Mouse (Mus musculus) thymus, postnatal 25 days (tissue): Measurements from ENCODE around the gene Sh3rf1.

Experiments used
- DNase-seq: peaks from one replicate; pipeline ENCODE4 v3.0.0; 2022

Gene Sh3rf1

DNA sequence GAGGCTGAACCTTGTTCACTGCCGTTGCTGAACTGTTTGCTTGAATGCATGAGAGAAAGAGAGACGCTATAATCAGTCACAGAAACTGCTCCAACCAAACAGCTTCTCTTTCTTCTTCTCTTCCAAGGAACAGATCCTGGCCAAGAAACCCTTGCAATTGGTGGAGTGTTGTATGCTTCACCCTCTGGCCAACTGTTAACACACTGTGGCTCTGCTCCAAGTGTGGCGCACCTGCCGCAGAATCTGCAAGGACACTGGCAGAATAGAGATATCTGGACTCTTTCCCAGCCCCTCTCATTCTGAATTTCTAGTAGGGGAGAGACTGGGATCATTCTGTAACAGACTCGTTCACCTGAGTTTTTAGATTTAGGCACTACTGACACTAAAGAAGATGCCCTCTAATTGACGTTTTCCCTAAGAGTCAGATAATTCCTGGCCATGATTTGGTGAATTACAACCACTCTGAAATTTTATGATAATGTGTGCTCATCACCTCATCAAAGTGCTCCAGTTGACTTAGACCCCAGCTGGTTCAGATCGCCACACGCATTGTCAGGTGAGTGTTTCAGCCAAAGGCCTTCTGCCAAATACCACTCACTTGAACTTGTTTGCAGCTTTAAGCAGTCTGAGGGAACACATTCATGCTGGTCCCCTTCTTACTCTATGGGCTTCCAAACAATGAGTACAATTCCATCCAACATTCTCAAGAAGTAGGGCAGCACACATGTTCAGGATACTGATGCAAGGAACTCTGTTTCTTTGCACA, 204.4 kb downstream of the Sh3rf1 start:
- no peak for DNase-seq

DNA sequence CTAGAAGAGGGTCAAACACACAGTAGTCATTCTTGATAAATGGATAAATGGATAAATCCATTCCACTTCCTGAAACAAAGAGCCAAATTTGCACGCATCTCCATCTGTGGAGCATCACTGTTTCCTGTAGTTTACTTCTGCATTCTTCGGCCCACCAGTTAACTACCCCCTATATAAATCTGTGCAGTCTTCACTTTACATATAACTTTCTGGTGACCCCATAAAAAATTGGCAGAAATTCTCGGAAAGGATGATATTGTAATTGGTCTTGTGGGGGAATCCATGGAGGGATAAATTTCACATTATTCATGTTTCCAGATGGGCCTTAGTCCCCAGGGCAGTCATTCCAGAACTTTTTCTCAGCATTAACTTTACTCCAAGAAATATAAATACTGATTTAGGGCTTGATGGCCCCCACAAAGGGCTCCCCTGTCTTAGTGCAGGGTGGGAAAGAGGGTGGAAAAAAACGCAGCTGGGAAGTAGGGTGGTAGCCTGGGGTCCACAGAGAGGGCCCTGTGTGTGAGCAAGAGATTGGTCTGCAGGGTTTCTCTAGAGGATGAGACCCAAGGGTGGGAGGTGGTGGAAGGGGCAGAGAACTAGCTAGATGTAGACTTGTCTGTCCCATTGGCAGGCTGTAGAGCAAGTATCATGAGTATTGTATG, 205.3 kb downstream of the Sh3rf1 start:
- no peak for DNase-seq

DNA sequence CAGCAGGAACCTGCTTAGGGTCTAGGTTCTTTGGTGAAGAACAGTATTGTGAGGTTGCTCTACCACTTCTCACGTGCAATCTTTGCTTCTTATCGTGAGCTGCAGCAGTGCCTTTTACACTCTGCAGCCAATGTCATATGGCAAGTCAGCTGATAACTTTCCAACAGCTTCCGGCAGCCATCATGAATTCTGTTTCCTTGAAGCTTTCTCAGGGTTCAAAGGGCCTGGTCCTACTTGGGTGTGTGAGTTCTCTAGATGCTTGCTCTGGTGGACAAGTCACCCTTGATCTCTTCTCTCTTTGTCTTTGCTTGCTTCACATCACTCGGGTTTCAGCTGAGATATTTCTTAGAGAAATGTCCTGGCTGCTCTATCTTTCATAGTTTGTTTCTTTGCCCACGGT, 211.8 kb downstream of the Sh3rf1 start:
- DNase-seq: no peak

DNA sequence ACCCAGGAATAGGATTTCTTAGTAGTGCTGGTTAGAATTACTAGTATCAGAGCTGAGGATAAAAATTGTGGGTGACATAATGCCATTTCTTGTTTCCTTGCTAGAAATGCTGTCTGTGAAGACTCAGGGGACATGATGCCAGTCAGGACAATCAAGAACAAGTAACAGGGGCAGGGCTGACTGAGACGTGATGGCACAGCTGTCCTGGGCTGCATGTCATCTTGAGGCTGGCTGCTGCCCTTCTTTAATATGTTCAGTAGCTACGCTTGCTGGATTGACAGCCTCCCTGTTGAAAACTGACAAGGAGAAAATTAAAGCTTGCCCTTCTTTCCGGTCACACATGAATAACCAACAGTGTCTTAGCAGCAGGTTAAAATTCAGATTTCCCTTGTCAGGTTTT, 212.5 kb downstream of the Sh3rf1 start:
- no peak for DNase-seq

DNA sequence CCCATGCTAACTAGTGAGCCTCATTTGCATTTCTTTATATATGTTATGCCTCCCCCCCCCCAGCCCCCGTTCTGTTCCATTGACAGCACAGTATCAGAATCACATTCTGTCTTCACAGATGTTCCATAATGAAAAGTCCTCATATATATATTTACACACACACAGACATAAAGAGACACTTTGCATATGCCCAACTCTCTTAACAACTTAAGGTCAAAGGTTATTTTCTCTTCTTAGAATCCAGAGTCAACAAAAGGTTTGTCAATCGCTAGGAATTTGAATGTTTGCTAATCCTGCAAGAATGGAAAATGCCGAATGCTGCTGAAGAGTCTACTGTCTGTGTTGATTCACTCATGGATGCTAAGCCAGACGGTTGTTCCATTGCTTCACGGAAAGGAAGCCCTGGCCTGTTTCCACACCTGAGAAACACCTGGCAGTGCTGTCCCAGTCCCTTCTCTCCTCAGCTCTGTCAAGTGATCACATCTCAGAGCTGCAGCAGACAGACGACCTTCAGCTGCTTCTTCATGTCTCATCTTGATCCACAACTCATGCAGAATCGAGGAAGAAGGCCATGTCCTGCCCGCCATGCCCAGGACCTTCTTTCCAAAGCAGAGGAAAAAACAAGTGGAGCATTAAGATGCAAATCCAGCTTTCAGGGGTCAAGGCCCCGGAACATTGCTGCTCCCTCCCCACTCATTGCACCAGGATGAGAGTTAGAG, 213.1 kb downstream of the Sh3rf1 start:
- no peak for DNase-seq

DNA sequence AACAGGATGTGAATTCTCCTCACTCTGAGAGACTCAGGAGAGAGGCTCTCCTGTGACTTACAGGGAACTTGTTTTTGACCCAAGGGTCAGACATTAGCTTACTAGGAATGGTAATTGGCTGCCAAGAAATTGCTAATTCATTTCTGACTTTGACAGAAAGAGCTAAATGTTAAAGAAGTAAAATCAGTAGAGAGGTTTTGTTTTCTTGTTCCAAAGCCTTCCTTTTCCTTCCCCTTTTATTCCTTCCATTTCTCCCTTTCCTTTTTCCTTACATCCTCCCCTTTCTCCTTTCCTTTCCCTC, 213.6 kb downstream of the Sh3rf1 start:
- DNase-seq: no peak

DNA sequence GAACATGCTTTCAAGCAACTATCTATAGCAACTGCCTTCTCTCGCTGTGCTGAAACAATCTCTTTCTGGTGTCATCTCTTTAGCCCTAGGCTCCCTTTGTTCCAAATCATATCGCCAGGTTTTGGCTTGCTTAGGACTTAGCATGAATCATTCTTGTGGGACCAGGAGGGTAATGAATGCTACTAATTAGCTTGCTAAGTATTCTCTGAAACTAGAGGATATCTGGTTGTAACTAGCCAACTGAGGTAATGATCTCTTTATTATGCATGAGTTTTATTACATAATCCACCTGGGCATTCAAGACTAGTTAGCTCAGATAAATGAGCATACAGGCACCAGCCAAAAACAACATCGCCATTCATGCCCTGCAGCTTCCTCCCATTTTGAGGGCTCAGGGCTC, 219.3 kb downstream of the Sh3rf1 start:
- DNase-seq: no peak

DNA sequence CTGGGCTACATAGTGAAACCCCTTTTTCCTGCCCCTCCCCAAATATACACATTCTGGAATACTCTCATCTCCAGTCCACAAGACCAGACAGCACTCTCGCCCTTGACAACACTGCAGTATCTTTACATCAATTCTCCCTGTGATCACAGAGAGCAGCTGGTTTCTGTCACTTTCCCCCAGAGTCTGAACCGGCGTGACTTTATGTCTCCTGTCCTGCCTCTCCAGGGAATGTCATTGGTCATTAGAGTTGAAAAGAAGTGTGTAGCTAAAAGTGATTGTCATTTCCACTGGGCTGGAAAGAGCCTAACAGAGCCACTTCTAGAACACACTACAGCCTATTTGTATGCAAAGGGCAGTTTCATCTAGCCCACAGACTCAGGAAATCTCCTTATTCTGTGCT, 220.7 kb downstream of the Sh3rf1 start:
- DNase-seq: no peak
